Mouse (Mus musculus) testis, adult 2 months (tissue): Measurements from ENCODE around the gene Dhrs7. TPM values are rescaled to one million over a fixed set of nuclear protein-coding genes. Genes with fewer than 3 reads are reported as not detected.

Experiments
- H3K27ac ChIP-seq: fragments of 200-500 bp; 2 replicates; pipeline ENCODE4 v1.5.1; 2012; ENCODE audit warnings: low read depth, low read length; ENCODE audit not compliant: control insufficient read depth, insufficient read depth
- H3K27me3 ChIP-seq: fragments of 200-500 bp; 2 replicates; pipeline ENCODE4 v1.6.1; 2012; ENCODE audit warnings: mild to moderate bottlenecking, low read length, moderate library complexity; ENCODE audit not compliant: control insufficient read depth, insufficient read depth
- H3K36me3 ChIP-seq: fragments of 200-500 bp; 2 replicates; pipeline ENCODE4 v1.6.1; 2012; ENCODE audit warnings: mild to moderate bottlenecking, low read length; ENCODE audit not compliant: control insufficient read depth, insufficient read depth
- H3K4me1 ChIP-seq: fragments of 200-500 bp; 2 replicates; pipeline ENCODE4 v1.6.1; 2012; ENCODE audit warnings: low read length; ENCODE audit not compliant: control insufficient read depth, insufficient read depth
- H3K4me3 ChIP-seq: fragments of 200-500 bp; 2 replicates; pipeline ENCODE4 v1.5.1; 2012; ENCODE audit warnings: low read depth, mild to moderate bottlenecking, low read length, moderate library complexity, mixed read lengths; ENCODE audit not compliant: control insufficient read depth
- CTCF ChIP-seq: fragments of 200-500 bp; IDR thresholded peaks from 2 replicates; pipeline ENCODE4 v1.5.1; 2012; ENCODE audit warnings: low read depth, mild to moderate bottlenecking, inconsistent platforms, low read length, moderate library complexity; ENCODE audit not compliant: control insufficient read depth, insufficient read depth, insufficient replicate concordance
- POLR2A ChIP-seq: fragments of 200-500 bp; IDR thresholded peaks from 2 replicates; pipeline ENCODE4 v1.6.1; 2012; ENCODE audit warnings: low read depth, mild to moderate bottlenecking, inconsistent platforms, low read length, moderate library complexity; ENCODE audit not compliant: control insufficient read depth
- polyA plus RNA-seq: library from polyadenylated mRNA; depleted of rRNA; stranded (reverse); fragments of >200 nt; gene quantifications from 2 replicates; pipeline ENCODE4 v1.2.3, GENCODE M21; 2012

Dhrs7 gene
- polyA plus RNA-seq, 1 experiment, result 19.3 TPM

DNA sequence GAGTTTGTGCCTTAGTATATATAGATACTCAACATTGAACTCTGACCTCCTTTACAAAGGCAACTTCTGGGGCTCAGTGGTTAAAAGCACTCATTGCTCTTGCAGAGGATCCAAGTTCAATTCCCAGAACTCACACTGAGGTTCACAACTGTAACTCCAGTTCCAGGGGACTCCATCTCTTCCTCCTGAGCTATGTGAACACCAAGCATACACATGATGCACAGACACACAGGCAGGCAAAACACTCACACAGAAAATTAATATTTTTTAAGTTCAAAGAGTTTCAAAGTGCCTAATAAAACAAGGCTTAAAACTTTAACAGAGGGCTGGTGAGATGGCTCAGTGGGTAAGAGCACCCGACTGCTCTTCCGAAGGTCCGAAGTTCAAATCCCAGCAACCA lies 18.9 kb upstream of the Dhrs7 start:
- H3K27me3 ChIP-seq, result no peaks in the 10 kb centered on the region
- H3K27ac ChIP-seq, result no peak overlapping the region
- H3K4me3 ChIP-seq, result no peak overlapping the region
- H3K36me3 ChIP-seq, result no peaks in the 10 kb centered on the region
- H3K4me1 ChIP-seq, result no peaks in the 10 kb centered on the region
- TF ChIP-seq POLR2A, result no peak
- no peak for TF ChIP-seq CTCF

DNA sequence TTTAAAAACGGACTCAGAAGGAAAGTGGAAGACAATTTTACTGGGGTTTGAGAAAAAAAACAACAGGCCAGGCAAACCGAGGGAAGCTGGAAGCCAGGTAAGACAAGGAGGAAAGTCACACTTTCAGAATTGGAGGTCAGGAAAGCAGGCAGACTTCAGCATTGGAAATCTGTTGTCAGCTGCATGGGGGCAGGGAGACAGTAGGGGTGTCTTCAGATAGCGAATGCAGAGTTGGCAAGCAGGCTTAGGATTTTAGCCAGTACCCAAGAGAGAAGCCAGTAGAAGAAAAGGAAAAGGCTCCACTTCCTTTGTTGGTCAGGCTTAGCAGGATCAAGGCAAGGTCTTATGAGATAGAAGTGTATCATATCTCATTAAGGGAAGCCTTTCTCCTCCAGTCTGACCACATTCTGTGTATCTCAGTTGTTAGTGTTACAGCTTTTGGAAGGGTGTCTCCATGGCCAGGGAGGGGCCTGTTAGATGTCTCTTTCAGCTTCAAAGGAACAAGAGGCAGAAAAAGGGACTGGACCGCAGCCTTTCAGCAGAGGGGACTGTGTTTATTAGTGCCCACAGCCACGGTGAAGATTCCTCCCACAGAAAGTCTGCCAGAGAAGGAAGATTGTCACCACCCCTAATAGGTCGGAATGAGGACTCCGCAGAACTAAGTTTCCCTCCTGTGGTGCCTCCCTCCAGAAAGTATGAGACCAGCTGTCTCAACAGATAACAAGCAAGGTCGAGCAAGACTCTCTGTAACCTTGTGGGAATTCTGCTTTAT lies 18.0 kb upstream of the Dhrs7 start:
- Histone ChIP-seq H3K36me3 (no peaks in the 10 kb centered on the region), H3K4me3 (no peak overlapping the region), H3K27ac (peak overlapping the region; percentile 69), H3K4me1 (no peaks in the 10 kb centered on the region), H3K27me3 (no peaks in the 10 kb centered on the region)
- TF ChIP-seq CTCF (no peak), POLR2A (no peak)

DNA sequence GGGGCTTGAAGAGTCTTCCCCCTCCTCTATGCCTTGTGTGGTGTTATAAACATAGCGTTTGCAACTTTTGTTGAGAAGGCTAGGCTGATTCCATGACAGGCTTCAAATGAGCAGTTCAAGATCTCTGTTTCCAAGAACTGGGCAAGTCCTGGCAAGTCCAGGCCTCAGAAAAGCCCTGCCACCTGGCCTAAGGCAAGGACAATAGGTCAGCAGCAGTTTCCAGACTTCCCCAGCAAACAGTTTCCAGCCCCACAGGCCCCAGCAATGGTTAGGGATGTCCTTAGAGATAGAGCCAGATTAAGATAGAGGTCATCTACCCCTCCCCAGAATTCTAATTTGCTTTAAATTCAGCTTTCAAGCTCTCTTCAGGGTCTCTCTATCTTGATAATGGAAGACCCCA lies 17.2 kb upstream of the Dhrs7 start:
- no peaks in the 10 kb centered on the region for H3K27me3 ChIP-seq
- no peak overlapping the region for H3K4me3 ChIP-seq
- H3K27ac ChIP-seq, result peak overlapping the region; percentile 69
- TF ChIP-seq POLR2A (no peak), CTCF (no peak)
- no peaks in the 10 kb centered on the region for H3K36me3 ChIP-seq
- H3K4me1 ChIP-seq, result no peaks in the 10 kb centered on the region

DNA sequence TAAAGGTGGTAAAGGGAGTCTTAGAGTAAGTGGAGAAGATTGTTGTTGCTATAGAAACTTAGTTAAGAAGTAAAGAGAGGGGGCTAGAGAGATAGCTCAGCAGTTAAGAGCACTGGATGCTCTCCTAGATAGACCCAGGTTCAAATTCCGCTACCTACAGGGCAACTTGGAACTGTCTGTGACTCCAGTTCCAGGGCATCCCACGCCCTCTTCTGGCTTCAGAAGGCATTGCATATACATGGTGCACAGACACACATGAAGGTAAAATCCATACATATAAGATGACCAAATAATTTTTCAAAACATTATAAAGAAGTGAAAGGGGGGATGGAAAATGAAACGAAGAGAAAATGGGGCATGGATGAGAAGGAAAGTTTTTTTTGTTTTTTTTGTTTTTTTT lies 14.9 kb upstream of the Dhrs7 start:
- H3K27ac ChIP-seq, result no peak overlapping the region
- TF ChIP-seq CTCF (no peak), POLR2A (no peak)
- no peaks in the 10 kb centered on the region for H3K27me3 ChIP-seq

DNA sequence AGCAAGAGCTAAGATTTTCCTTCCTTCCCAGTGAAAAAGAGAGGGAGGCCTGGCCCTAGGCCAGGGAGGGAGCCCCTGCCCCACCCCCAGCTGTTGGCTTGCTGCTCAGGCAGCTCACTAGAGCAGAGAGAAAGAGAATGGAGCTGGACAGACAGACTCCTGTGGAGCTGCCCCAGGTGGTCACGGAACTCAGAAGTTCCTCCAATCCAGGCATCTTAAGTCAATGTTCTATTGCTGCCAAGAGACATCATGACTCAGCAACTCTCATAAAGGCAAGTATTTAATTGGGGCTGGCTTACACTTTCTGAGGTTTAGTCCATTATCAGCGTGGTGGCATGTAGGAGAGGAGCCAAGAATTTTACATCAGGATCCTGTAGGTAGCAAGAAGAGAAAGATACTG lies 10.1 kb upstream of the Dhrs7 start:
- no peak for TF ChIP-seq POLR2A
- no peak for TF ChIP-seq CTCF
- Histone ChIP-seq H3K36me3 (no peaks in the 10 kb centered on the region), H3K4me3 (no peak overlapping the region), H3K4me1 (peaks cover 5% of the 10 kb centered on the region), H3K27ac (no peak overlapping the region), H3K27me3 (no peaks in the 10 kb centered on the region)

More for the DNA sequence above, 14.9 kb upstream of the Dhrs7 start:
- Histone ChIP-seq H3K4me3 (no peak overlapping the region), H3K36me3 (no peaks in the 10 kb centered on the region), H3K4me1 (peaks cover 3% of the 10 kb centered on the region)

DNA sequence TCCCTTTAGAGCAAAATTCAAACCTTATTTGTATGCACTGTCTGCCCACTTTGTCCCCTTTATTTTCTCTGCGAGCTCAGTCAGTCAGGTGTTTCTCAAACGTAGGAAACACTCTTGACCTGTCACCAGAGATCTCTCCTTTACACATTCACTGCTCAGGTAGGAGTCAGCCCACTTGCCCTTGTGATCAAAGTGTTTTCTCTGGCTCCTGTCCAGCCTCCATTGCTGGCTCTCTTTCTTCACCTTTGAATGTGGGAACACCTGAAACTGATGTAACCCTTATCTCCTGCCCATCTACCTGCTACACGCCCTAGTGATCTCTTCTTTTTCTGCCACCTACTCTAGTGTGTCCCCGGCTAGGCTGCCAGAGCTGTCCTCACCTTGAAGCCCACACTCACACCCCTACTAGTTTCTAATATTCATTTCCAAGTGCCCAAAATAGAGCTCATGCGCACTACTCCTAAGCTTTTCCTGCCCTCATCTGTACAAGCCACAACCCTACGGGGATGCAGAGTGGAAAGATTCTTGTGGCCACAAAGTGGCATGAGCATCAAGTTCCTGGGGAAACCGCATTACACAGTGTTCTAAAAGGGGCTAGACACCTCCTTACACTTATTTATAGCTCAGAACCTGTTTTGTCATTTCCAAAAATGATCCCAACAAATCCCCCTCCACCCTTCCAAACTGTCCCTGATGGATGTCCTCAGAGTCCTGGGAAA lies 9.5 kb upstream of the Dhrs7 start:
- Histone ChIP-seq H3K27me3 (no peaks in the 10 kb centered on the region), H3K27ac (no peak overlapping the region)

DNA sequence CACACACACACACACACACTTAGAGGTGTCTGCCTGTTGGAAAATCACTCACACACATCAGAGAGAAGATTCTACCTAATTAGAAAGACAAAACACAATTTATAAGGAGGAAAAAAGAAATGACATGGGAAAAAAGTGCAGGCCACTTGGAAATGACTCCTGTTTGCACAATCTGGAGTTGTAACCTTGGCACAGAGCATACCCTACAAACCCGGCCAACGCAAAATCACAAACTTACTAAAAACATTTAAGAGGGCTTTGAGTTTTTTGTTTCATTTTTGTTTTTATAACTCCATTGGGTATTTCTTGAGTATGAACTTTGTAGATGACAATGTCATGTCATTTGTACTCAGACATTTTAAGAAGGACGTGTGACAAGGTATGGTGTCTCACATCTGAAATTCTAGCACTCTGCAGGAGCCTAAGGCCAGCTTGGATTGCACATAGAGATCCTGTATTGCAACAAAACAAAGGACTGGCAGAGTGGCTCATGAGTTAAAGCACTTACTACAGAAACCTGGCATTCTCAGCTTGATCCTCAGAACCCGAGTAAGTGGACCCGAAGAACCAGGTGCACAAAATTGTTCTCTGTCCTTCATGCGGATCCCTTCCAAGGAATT lies 6.9 kb upstream of the Dhrs7 start:
- TF ChIP-seq CTCF (no peak), POLR2A (no peak)
- no peaks in the 10 kb centered on the region for H3K27me3 ChIP-seq
- peaks cover 5% of the 10 kb centered on the region for H3K4me1 ChIP-seq
- no peak overlapping the region for H3K27ac ChIP-seq
- H3K36me3 ChIP-seq, result no peaks in the 10 kb centered on the region
- no peak overlapping the region for H3K4me3 ChIP-seq

More for the DNA sequence above, 9.5 kb upstream of the Dhrs7 start:
- Histone ChIP-seq H3K36me3 (no peaks in the 10 kb centered on the region), H3K4me3 (no peak overlapping the region), H3K4me1 (peaks cover 5% of the 10 kb centered on the region)
- TF ChIP-seq CTCF (no peak), POLR2A (no peak)
